Mouse (Mus musculus) retina, embryonic 14.5 days (tissue): ENCODE measurements at regions not wholly inside any gene's neighbourhood (a gene's known extent, or its start where the extent isn't known, plus 50 kb on each side); places are given as distances from the start of the nearest gene placed in this dataset.
A peak's percentile ranks its signal among the peaks of the same experiment; 100 is the strongest.
"Not testable (repeated sequence)": the region's sequence is repeated elsewhere in the genome, so short reads cannot be mapped to it uniquely, and the experiment has no call there.

Source experiments
- DNase-seq: peaks from one replicate; pipeline ENCODE4 v3.0.0-alpha.2; 2015; ENCODE audit warnings: low spot score

DNA sequence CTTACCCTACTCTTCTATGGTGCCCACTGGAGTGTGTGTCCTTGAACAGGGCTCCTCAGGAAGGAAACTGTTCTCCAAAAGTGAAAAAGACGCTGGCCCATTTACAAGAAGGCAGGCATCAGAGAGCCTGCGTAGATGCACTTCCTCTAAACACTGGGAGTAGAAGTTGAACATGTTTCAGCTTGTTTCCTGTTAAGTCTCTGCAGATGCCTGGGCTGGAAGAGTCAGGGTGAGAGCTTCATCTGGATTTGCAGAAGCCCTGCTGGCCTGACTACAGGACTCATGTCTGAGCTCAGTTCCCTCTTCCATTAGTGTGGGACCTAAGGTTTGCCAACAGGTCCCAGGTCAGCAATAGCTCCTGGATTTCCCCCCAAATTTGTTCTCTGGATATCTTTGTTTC, 54.7 kb upstream of the Nlrp1b start:
- DNase-seq, result no peak

- DNase-seq, result not testable (repeated sequence)
Observed at GRCm38 (mm10) chr11:71288243-71288642, 57.7 kb upstream of the Nlrp1b start.

DNA sequence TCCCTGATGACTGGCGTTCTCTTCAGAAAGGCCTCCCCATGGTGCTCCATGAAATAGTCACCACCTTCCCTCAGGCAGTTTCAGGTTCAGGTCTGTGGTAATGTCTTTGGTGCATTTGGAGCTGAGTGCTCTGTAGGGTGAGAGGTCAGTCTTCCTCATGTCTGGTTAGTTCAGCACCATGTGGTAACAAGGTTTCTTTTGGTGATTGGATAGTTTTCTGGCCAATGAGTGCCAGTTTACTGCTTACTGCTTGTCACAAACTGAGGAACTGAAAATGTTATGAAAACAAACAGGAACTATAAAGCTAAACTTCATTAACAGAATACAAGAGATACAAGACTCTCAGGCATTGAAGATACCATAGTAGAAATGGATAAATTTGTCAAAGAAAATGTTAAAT, 59.0 kb upstream of the Nlrp1b start:
- no peak for DNase-seq

DNA sequence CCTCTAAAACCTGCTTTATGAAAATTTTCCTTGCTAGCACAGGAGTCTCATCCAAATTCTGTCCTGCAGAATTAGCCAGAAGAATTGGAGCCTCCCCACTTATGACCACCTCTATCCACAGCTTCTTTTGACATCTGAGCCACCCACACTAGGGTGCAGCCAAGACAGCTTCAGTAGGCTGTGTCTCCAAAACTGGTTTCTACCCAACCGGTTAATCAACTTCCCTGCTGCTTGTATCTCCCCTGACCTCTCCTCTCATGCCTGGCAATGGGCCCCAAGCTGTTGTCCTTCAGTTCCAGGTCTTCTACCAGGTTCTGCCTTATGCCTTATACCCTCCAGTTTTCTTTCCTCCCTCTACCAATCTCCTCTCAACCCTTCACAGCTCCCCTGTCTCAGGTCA, 68.9 kb upstream of the Nlrp1b start:
- no peak for DNase-seq

DNA sequence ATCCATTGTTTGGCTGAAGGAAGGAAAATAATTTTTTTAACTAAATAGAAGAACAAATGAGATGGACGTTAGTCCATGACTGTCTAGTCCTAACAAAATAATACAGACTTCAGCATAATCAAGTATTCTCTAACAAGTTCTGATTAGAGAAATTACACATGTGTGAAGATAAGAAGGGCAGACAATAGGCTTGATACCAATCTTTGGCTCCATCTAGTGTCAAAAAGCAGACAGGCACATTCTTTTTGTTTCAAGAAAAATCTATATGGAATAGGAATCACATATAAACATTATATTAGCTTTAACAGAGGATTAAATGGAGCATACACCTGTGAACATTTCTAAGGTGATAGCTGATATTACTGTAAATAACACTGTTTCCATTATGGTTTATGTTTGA, 92.9 kb upstream of the Nlrp1b start:
- DNase-seq, result peak; percentile 68

GRCm38 (mm10) chr11:71337428-71337827, 106.9 kb upstream of the Nlrp1b start:
- DNase-seq, result peak; percentile 79

GRCm38 (mm10) chr11:71346024-71346423, 115.5 kb upstream of the Nlrp1b start:
- peak; percentile 71 for DNase-seq

- peak; percentile 47 for DNase-seq
Observed at GRCm38 (mm10) chr11:71357089-71357488, 126.6 kb upstream of the Nlrp1b start.

DNA sequence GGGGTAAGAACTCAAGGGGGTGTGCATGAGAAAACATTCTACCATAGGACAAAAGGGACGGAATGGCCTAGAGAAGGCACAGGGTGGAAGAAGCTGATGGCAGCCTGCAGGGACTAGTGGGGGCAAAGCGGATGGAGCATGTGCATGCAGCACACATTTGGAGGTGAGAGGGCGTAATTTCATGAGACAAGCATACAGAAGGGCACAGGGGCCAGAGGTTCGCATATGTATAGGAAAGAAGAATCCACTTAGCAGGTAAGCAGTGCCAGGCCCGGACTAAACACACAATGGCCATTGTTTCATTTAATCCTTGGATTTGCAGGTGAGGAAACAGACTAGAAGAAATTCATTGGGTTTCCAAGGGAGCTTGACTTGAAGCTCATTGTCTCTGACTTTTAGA, 130.3 kb upstream of the Nlrp1b start:
- no peak for DNase-seq

GRCm38 (mm10) chr11:71371871-71372270, 141.3 kb upstream of the Nlrp1b start:
- DNase-seq, result no peak

DNA sequence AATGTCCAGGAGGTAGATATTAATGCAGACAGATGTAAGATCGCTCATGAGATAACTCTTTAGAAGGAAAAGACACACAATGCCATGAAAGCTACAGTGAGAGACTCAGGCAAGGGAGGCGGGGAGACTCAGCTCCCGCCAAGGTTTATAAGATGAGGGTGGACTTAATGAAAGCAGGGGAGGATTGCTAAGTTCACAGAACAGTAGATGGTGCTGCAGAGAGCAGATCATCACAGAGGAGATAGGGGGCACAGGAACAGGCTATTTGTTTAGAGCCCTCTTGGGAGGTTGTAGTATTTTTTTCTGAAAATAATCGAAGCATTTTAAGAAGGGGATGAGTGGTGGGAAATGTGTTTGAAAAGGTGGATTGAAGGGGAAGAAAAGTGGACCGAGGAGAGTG, 144.6 kb upstream of the Nlrp1b start:
- no peak for DNase-seq

GRCm38 (mm10) chr11:71388411-71388810, 157.9 kb upstream of the Nlrp1b start:
- no peak for DNase-seq

GRCm38 (mm10) chr11:71389659-71390058, 159.1 kb upstream of the Nlrp1b start:
- peak; percentile 71 for DNase-seq

GRCm38 (mm10) chr11:71390151-71390550, 159.6 kb upstream of the Nlrp1b start:
- DNase-seq, result no peak

DNA sequence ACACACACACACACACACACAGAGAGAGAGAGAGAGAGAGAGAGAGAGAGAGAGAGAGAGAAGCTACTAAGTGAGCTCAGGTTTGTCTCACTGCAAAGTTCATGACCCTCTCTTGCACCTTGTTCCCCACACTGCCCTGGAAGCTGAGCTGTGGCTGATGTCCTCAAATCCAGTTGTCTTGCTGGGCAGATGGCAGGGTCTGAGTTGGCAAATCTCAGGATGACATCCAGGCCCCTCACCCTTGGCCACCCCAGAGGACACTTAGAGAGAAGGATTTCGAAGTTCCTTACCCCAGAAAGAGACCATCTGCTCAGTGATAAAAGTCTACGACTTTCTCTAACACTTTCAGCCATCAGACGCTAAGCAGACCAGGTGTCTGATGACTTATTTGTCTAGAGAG, 160.1 kb upstream of the Nlrp1b start:
- DNase-seq, result no peak

DNA sequence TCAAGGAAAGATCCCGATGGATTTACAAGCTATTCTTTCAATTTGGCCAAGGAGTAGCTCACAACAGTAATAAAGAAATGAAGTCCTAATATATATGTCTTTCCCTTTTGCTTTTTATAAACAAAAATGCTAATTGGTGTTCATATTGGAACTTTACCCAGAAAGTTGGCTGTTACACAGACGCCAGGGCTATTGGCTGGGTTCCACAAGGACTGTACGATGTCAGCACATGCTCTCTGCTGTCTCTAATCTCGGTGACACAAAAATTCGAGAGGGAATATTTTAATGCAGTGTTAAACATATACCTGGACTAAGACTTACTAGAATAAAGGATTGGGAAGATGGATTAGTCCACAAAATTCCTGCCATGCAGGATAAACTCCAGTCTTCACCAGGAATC, 162.9 kb upstream of the Nlrp1b start:
- DNase-seq, result no peak

GRCm38 (mm10) chr11:71395023-71395422, 164.5 kb upstream of the Nlrp1b start:
- DNase-seq, result no peak

GRCm38 (mm10) chr11:71395631-71396030, 165.1 kb upstream of the Nlrp1b start:
- no peak for DNase-seq

DNA sequence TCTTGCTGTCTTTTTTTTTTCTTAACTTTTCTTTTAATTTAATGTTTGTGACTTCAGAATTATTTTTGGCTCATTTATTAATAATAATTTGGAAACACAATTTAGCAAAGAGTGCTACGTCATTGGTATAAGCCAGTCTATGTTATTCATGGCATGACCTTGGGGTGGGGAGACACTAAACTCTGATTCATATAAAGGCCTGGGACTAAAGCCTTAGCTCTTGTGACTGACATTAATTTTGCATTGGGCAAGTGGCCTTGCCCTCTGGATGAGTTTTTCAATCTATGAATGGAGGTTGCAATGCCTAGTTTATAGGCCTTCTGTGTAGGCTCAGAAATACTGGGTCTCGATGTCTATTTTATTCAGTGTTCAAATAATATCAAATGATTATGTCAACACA, 169.8 kb upstream of the Nlrp1b start:
- DNase-seq, result no peak

DNA sequence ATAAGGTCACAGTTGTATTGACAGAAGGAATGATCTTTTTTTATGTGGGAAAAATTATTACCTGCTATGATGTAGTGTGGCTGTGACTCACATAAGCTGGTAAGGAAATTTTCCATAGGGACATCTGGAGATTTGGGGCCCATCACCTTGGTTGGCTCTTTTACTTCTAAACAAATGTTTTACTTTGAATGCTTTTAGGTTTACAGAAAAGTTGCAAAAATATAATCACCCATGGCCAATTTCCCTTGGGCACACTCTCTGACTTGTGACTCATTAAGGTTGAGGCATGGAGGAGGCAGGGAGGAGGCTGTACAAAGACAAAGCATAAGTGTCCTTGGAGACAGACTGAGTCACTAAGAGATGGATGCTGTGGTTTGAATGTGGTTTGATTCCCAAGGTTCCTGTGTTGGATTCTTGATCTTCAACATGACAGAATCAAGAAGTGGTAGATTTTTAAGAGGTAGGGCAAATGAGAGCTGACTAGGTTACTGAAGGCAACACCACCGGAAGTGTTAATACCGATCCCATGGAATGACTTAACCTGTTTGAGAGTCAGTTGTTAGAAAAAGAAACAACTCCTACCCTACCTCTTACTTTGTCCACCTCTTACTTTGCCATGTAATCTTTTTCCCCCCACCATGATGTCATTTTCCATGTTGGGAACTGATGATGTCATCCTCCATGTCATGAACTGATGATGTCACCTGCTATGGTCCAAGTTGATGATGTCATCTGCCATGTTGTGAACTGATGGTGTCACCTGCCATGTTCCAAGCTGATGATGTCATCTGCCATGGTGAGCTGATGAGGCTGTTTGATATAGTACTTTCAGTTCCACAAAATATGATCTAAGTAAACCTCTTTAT, 171.1 kb upstream of the Nlrp1b start:
- DNase-seq, result no peak

DNA sequence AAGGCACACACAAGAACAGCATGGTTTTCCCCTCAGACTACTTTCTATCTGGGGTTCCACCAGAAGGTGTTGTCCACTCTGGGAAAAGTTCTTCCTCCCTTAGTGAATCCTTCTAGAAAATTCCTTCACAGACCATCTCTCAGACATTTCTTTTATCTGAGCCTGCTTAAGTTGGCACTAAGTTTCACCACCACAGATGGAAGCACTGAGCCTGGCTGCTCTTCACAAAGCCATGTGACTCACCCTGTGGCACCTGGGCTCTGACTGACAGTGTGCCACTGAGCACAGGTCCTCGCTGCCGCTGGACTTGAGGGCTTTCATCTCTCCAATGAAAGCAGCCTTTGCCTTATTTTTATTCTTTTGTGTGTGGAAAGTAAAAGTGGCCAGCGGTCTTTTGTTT, 173.8 kb upstream of the Nlrp1b start:
- no peak for DNase-seq

- DNase-seq, result peak; percentile 59
Observed at GRCm38 (mm10) chr11:71407043-71407442, 176.5 kb upstream of the Nlrp1b start.

DNA sequence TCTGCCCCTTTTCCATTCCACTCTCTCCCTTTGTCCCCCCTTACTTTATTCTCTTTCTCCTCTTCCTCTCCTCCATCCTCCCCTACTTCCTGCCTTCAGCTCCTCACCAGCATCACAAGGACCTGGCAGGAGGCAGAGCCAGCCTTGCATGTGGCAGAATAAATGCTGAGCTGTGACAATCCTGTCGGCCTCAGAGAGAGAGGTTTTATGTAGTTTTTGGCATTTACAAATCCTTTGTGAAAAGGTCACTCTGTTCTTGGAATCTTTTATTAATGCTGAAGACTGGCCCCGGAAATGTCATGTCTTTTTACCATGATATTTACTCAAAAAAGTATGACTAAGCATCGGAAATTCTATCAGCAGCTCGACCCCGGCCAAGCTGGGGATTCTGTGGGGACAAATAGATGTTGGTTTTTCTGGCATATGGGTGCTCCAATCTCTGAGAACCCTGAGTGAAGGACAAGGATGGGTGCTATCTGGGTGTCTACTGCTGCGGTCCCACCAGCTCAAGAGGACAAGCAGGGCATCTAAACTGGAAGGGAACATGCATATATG, 178.8 kb upstream of the Nlrp1b start:
- no peak for DNase-seq

DNA sequence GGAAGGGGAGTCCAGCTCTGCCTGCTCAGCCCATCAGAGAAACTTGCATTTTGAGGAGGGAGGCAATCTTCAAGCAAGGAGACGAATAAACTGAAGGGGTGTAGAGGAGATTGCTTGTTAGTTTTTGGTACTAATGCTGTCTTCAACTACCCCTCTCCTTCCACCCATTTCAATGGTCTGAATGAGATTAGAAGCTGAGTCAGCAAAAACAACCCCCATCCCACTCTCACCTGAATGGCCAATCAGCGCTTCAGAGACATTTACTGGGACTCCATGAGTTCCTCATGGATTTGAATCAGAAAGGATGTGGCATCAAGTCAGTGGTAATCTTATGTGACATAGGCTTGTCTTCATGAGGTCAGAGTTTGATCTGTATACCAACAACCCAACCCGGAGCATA, 180.0 kb upstream of the Nlrp1b start:
- no peak for DNase-seq
